Mouse (Mus musculus): ENCODE data around the gene Mthfsl.
"Not testable (repeated sequence)": the region's sequence is repeated elsewhere in the genome, so short reads cannot be mapped to it uniquely, and the experiment has no call there.

The Mthfsl gene

DNA sequence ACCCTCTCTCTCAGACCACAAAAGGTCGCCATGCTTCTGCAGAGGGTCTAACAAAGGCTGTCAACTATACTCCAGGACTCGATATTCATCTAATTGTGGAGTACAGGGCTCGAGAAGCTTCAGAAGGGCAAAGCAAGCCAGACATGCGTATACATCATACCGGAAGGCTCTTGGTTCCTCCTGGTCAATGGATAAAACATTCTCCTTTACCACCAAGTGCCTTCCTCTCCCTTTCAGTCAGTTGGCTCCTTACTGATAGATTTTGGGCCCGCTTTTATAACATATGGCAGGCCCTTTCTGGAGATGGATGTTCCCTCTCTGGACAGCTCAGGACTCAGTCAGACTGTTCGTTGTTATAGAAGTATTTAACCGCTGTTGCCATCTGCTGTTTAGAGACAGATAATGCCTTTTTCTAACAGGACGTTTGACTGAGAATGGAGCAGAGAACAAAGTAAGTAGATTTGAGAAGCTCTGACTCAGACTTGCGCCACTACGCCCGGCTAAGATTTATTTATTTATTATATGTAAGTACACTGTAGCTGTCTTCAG is at the start of gene Mthfsl:
Mthfsl (minus strand) TSS at position 308 of the 549 bp plus-strand sequence.
- not testable (repeated sequence) for DNase-seq (ENCODE audit: low read depth)

DNA sequence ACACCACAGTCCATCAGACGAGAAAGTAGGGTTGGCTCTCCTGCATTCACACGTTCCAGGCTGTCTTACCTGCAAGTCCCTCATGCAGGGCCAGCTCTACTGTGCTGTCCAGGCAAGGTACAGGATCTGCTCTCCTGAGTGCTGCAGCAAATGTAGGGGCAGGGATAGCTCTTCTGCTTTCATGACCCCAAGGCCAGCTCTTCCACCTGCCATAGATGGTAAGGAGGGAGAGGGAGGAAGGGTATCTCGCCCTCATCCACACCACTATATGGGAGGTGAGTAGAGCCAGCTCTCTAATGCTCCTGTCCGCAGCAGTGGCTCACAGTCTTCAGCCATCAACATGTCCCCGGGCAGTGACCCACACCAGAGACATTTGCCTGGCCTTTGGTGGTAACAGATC is 49.4 kb upstream of the Mthfsl start:
- not testable (repeated sequence) for DNase-seq (ENCODE audit: low read depth)

DNA sequence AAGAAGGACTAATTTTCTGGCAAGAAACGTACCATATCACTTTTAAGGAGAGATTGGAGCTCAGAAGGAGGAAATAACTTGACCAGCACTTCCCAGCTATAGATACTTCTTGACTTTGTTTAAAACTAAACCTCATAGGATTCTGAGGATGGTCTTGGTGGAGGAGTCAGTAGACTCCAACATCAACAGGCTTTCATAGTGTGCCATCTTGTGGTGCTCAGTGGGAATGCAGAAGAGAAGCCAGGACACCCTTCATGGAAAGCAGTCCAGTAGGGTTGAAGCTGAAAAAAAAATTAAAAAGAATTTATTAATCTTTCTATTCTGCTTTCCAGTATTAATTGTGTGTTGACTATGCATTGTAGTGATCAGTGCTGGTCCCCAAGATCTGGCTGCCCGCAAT is 26.6 kb upstream of the Mthfsl start:
- DNase-seq (ENCODE audit: low read depth) = not testable (repeated sequence)

DNA sequence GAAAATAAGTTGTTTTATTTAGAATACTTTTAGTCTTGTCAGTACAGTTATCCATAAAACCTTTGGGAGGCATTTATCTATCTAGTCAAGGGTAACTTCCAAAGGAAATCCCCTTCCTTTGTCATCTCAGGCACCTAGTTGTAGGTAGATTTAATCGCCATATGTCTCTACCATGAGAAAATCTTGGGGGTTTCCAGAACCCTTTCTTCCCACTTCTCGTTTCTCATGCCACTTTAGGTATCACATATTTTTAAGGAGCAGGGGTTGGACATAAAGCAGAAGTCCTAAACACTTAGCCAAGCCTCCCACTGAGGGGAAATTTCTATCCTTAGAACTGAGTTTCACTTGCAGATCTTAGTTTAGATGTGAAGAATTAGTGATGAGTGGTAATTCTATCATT is 25.9 kb upstream of the Mthfsl start:
- DNase-seq (ENCODE audit: low read depth) = not testable (repeated sequence)

DNA sequence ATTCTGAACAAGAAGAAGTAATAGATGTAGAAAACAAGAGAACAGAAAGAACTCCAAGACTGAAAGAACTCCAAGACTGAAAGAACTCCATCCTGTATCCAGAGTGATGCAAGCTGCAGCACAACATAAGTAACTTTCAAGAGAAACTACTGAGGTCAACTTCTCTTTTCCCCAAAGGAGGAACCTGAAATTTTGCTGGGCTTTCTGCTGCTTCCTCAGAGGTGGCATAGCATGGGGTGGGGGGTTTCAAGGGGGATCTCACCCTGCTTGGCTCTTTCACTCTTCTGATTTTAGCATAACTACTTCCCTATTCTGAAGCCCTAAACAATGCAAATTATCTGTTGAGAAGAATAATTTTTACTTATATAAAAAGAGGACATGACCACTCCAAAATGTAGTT is 15.2 kb upstream of the Mthfsl start:
- not testable (repeated sequence) for DNase-seq (ENCODE audit: low read depth)

DNA sequence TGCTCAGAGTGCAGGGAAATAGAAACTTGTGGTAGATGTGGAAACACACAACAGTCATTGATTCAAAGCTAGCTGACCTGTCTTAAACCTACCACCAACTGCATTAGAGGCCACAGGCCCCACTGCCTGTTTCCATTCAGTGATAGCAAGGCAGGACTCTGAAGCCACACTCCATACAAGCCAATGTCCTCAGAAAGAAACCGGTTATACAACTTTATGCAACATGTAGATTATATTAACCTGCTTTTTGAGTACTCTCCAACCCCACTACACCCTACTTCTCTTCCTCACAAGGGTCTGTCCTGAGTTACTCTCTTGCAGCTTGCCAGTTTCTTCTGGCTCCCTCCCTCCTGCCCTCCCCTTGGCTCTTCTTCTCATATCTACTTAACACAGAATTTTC is 13.1 kb upstream of the Mthfsl start:
- DNase-seq (ENCODE audit: low read depth) = not testable (repeated sequence)

DNA sequence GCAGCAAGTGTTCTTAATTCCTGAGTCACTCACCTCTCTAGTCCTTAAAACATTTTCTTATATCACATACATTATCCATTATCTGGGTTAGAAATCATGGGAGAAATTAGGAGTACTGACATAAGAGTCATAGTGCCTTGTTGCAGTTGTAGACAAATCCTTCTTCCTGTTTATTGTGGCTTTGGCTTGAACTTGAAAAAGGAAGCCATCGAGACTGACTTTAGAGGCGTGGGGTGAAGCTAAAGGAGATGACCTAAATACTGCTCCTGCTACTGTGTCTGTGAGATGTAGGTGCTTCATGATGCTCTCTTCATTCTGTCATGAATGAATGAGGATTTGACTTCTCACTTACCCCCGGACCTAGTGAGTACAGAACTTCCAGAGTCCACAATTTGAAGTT is 12.2 kb upstream of the Mthfsl start:
- not testable (repeated sequence) for DNase-seq (ENCODE audit: low read depth)

DNA sequence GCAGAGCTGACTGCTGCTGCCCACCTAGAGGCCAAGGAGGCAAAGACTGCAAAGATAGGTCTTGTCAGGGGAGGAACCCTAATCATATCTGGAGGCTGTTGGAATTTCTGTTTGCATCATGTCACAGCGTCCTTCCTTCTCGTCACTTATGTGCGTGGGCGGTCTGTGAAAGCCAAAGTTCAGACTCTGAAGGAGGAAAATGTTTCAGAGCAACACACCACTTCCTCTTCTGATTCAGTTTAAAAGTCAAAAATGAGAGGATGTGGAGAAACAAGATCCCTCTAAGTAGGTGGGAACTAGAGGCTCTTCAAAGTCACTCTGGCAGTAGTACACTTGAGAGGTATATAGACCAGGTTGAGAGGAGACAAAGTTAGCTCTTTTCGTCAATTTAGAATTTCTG is 11.6 kb upstream of the Mthfsl start, which contains the start of gene Bcl2a1d:
Bcl2a1d (minus strand) TSS at position 187 of the 400 bp plus-strand sequence.
- DNase-seq (ENCODE audit: low read depth) = not testable (repeated sequence)

DNA sequence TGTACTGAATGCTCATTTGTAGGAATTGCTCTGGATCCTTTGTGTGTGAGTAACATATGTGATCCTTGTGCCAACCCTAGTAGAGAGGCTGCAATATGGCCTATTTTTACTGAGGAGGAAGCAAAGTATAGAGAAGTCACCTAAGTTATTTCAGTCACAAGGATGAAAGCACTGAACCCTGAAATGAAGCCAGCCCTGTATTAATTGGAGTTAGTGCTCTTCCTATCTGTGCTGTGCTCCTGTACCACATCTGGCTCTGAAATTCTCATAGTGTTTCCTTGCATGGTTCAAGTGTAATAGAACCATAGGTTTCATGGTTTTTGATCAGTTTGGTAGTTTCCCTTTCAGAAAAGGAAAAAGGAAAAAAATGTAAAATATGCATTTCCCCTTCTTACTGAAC is 8.2 kb upstream of the Mthfsl start:
- DNase-seq (ENCODE audit: low read depth) = not testable (repeated sequence)

DNA sequence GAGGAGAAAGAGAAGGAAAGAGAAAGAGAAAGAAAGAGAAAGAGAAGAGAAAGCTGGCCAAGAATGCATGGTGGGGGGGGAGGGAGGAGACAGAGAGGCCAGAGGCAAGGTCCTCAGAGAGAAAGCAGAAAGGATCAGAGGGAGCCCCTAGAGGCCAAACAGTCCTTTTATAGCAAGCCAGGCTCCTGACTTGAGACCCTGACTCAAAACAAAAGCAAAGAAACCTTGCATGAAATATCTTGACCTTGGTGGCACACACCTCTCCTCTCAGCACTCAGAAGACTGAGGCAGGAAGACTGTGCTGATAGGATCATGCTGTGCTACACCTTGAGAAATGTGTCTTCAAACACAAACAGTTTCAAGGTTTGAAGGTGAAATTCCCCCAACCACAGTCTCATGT is 1.5 kb upstream of the Mthfsl start:
- not testable (repeated sequence) for DNase-seq (ENCODE audit: low read depth)

DNA sequence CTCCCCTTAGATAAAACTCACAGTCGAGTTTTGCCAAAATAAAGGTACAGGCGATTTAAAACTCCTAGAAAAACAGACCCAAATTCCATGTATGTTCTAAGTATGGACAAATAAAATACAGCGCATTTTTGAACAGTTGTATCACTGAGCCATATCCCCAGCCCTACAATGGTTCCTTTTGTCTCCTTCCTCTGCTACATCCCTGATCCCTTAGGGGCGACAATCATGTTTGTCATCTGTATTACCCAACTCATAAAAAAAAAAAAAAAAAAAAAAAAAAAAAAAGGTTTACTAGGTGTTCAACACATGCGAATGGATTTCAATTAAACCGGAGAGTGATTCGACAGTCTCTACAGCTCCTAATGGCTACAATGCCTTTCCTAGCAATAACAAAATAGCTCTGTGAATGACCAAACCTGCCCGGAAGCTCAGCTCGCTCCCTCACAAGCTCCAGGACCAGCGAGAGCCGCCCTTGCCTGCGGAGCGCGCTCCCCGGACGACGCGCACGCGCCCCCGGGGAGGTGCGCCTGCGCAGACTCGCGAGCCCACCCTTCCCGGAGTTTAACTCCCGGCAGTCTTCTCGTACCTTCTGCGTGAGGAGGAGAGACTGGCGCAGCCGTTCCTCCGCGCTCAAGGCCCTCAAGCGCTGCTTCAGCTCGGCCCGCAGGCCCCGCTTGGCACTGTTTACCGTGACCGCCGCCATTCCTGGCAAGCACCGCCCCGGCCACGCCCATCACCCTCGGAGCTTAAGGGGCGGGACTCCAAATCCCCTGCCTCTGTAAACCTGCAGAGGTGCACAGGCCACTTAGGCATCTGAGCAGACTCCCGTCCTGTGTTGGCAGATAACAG is 799 bp downstream of the Mthfsl start:
- DNase-seq (ENCODE audit: low read depth) = not testable (repeated sequence)

DNA sequence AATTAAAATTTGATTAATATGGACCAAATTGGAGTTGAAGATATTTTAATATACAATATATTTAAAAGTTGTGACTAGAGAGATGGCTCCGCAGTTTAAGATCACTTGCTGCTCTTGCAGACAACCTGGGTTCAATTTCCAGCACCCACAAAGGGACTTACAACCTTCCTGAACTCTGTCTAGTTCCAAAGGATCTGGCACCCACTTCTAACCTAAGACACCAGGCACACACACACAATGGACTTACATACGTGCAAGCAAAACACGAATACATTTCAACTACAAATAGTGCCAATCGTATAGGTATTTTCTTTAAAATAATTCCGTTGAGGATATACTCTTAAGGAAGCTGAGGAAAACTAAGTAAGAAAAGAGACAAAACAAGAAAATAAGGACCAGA is 1.5 kb downstream of the Mthfsl start:
- DNase-seq (ENCODE audit: low read depth) = not testable (repeated sequence)

DNA sequence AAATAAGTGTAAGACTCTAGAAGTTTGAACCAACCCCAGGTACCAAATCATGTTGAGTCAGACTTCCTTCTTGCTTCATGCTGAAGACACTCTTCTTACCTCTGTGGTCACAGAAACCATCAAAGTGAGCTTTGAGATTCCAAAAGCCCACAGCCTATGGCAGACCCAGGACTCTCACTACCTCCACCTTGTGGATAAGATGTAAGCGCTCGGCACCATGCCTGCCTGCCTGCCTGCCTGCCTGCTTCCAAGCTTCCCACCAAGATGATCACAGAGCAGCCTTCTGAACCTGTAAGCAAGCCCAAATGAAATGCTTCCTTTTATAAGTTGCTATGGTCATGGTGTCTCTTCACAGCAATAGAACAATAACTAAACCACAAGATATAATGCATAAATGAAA is 2.0 kb downstream of the Mthfsl start:
- not testable (repeated sequence) for DNase-seq (ENCODE audit: low read depth)

DNA sequence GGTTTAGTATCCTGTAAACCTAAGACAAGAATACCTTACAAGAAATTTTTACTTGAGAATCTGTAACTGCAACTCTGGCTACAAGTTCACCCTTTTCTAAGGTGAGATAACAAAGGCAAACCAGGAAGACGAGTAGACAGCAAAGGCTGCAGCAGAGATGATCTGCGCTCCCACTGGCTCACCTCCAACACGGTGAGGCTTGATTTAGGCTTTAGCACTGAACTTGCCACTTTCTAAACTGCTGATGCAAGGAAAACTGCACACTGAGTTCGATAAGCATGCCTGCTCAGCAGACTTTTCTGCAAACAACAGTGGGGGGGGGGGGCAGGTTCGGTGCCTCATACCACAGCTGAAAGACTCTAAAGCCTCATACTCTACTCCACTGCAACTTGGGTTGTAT is 5.6 kb downstream of the Mthfsl start:
- not testable (repeated sequence) for DNase-seq (ENCODE audit: low read depth)

DNA sequence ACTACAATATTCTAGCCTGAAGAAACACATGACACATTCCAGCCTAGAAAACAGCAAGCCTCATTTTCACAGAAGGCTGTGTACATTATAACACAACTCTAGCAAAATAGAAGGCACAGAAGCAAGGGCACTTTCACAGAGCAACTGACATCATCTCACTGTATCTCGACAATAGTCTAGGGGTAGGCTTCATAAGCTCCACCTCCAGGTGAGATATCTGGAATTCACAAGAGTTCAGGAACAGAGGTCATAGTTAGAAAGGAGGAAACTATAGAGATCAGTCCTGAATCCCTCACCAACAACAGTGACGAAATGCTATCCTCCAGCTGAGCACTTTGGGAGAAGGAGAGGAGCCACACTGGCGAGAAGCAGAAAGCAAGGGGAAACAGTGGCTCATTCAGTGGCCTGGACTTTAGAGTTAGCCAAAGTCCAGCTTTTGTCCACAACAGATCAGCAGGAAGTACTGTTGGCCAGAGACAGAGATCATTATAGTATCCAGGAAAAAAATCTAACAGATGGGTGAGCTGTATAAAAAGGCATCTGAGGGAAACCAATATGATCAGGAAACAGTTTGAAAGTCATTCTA is 7.8 kb downstream of the Mthfsl start:
- DNase-seq (ENCODE audit: low read depth) = not testable (repeated sequence)

DNA sequence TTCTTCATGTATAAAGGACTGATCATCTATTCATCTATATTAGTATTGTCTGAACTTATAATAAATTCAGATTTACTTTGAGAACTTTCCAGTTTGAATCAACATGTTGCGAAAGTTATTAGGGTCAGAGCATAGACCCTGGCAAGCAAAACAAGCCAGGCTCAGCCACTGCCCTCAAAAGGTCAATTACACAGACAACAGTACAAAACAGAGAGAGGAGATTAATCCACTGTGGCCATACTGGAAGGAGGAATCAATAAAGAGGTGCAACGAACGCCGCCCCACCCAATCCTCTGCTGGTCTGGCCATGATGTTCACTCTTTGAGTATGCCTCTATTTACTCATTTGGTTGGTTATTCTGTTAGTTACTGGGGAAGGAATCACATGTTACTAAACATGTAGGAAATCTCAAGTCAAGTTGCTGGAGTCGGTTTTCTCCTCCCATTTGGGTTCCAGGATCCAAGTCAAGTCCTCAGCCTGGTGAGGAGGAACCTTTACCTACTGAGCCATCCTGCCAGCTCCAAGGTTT is 9.1 kb downstream of the Mthfsl start:
- not testable (repeated sequence) for DNase-seq (ENCODE audit: low read depth)

DNA sequence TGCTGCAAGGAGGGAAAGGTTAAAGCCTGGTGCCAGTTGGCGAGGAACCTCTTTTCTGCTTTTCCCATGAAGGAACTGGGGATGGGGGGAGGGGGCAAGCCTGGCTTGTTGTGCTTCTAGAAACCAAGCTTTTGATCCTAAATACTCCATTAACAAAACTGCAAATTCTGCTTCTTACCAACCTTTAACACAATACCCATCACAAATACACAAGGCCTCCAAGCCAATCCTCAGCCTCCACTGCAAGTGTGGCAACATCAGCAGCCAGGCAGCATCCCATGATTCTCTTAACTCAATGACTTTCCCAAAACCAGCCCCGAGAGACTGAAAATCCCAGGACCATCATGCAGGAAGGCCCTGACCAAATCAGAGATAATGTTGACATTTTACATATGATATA is 9.7 kb downstream of the Mthfsl start:
- DNase-seq (ENCODE audit: low read depth) = not testable (repeated sequence)

DNA sequence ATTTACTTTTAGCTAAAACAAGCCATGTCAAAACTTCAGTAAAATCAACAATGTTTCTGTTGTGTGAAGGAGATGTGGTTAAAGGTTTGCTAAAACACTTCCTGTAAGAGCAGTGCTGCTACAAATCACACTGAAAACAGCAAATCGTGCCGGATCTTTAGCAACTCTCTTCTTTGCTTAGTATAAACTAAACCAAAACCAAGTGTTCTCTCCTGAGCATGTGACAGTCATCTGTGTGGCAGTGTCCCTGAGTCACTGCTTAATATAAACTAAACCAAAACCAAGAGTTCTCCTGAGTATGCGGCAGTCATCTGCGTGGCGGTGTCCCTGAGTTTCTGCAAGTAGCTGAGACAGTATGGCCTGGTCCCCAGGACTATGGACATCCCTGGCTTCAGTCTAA is 10.3 kb downstream of the Mthfsl start:
- not testable (repeated sequence) for DNase-seq (ENCODE audit: low read depth)

DNA sequence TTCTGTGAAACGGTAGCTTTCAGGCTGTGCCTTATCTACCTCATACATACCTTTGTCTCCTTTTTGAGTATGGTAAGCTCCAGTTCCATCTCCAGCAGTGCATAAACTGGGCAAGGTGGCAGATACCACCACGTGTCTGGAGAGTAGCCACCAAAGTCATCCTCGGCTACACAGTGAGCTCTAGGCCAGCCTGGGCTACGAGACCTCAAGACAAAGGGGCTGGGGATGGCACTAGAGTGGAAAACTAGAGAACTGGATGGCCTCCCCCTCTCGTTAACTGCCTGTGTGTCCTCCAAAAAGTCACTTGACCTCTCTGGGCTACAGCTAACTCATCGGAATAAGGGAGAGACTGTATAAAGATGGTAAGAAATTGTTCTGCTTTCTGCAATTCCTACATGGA is 10.8 kb downstream of the Mthfsl start:
- DNase-seq (ENCODE audit: low read depth) = no peak

DNA sequence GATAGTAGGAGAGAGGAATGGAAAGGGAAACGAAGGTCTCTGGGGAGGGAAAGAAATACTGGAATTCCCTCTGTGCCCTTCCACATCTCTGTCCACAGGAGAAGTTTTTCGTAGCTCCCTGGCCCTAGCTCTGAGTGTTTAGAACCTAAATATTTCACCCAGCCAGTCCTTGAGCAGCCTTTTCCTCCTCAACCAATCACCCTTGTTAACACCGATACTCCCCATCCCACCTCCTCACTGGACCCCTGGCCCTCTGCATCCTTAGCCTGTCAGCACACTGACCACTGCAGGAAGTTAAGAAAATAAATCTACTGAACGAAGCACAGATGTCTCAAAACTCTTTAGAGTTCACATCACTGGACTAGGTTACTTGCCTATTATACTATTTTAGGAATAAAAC is 13.4 kb downstream of the Mthfsl start:
- DNase-seq (ENCODE audit: low read depth) = no peak

DNA sequence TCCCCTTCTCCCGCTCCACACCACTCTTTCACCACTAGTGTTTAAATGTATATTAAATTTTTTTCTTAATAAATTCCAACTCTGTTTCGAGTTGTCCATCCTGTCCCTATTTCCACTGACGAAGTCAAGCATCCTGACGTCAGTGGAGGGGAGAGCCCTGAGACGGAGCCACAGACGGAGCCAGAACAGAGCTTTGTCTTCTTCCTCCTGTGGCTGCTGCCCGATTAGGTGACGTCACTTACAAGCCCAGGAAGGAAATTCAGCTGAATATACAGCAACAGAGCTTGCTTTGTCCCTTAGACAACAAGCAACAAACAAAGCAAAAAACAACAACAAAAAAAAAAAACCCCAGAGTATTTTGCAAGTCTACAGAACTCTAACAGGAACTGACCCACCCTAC is 14.9 kb downstream of the Mthfsl start:
- not testable (repeated sequence) for DNase-seq (ENCODE audit: low read depth)

DNA sequence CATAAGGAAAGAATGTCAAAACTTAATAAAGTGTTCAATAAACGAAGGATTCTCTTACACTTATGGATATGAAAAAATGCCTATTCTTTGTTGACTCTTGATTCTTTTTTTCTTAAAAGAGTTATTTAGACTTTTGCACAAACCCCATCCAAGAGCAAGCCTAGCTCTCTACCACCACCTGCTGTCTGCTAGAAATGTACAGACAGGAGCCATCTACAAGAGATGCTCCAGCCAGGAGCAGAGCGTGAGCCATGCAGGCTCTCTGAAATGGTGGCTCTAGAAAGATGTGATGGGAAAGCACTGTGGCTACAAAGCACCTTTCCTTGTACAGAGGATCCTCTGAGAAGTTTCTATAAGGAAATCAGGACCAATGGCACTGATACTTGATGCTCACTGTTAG is 21.4 kb downstream of the Mthfsl start:
- not testable (repeated sequence) for DNase-seq (ENCODE audit: low read depth)

DNA sequence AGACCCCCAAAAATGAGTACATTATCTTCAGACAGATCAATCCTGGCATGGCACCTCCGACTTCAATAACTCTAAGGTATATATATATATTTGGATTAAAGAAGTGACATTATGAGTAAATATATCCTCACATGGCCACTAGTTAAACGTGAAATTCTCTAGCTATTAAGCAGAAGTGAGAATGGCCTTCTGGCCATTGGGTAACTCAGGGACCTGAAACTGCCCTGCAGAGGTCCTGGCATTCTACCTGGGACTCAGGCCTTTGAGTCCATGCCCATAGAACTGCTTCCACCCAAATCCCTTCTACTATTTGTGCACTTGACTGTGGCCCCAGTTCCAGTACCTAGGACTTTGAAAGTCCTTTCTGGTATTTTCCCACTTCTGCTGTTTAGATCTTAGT is 28.8 kb downstream of the Mthfsl start:
- not testable (repeated sequence) for DNase-seq (ENCODE audit: low read depth)
